Mouse (Mus musculus) CD4-positive naive resting alpha-beta T cell, adult 76 days (primary cell): ENCODE data around the gene Hoxd1. TPM values are rescaled to one million over a fixed set of nuclear protein-coding genes. Genes with fewer than 3 reads are reported as not detected.

Experiments used
- total RNA-seq: library from RNA; stranded (reverse); gene quantifications from one replicate; pipeline ENCODE4 v1.2.4, GENCODE M21; 2023

Hoxd1 gene
- not detected for total RNA-seq

DNA sequence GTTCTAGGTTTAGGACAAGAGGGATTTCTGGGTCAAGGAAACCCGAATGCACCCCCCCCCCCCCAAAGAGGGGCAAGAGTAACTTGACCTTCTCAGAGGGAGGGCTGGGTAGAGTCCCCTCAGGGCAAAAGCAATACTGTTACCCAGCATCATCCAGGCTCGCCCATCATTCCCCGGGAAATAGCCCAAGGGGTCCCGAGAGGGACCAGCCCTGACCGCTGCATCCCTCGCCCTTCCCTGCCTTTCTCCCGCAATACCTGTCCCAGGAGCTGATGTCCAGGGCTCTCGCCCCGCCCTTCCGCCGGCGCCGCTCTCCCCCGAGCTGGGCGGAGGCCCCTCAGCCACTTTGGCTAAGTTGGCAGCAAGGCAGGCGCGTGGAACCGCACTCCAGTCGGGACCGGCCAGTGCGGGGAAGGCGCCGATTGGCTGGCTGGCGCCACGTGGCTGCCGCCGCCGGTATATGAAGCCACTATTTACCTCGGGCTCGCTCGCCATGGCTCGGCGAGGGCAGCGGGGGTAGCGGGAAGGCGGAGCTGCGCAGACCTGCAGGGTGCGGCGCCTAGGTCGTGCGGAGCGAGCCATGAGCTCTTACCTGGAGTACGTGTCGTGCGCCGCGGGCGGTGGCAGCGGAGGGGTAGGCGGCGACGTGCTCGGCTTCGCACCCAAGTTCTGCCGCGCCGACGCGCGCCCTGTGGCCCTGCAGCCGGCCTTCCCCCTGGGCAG, at the start of gene Hoxd1:
TSS of gene Hoxd1 (plus strand) at position 459 of the 723 bp plus-strand sequence.

DNA sequence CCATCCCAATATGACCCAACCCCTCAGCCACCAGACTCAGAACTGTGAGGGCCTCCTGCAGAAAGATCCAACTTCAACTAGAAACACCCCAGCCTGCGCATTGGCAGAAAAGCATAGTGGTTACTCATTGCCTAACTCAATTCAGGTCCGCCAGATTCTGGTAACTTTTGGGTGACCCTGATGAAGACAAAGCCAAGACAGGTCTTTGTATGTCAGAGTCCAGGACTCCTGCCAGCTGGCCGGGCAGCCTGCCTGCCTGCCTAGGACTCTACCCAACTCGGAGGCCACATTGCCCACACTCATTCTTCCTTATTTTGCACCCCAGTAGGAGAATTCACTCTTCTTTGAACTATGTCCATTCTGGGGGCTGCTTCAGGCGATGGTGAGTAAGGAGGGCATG, 36.2 kb upstream of the Hoxd1 start, which contains the start of gene Gm28230:
TSS of gene Gm28230 (plus strand) at position 178 of the 400 bp plus-strand sequence.

Other genes starting within 250 kb of the Hoxd1 start
- gene Lnpk, start 183.5 kb upstream of the Hoxd1 start, total RNA-seq, result 35.0 TPM
- gene Evx2, start 103.4 kb upstream of the Hoxd1 start, total RNA-seq, result not detected
- gene Hoxd13, start 94.7 kb upstream of the Hoxd1 start, total RNA-seq, result not detected
- not detected for gene Hoxd12, start 88.0 kb upstream of the Hoxd1 start, total RNA-seq
- gene Hoxd11, start 83.4 kb upstream of the Hoxd1 start, total RNA-seq, result not detected
- not detected for gene Hoxd10, start 71.1 kb upstream of the Hoxd1 start, total RNA-seq
- gene Hoxd9, start 65.3 kb upstream of the Hoxd1 start, total RNA-seq, result not detected
- gene Hoxd8, start 58.4 kb upstream of the Hoxd1 start, total RNA-seq, result not detected
- not detected for gene Hoxd3, start 51.1 kb upstream of the Hoxd1 start, total RNA-seq
- gene Hoxd4, start 51.1 kb upstream of the Hoxd1 start, total RNA-seq, result not detected
- not detected for gene Gm28230, start 36.3 kb upstream of the Hoxd1 start, total RNA-seq
- 18.6 TPM for gene Mtx2, start 62.8 kb downstream of the Hoxd1 start, total RNA-seq